Mouse (Mus musculus): Measurements from ENCODE around the gene Dock4.

Dock4 gene

GRCm38 (mm10) chr12:40511643-40512369, 66.1 kb downstream of the Dock4 start:
- no peak for DNase-seq (ENCODE audit: low read depth)

- no peak for DNase-seq (ENCODE audit: low read depth)
Measured at GRCm38 (mm10) chr12:40512370-40512693, 66.6 kb downstream of the Dock4 start.

- DNase-seq (ENCODE audit: low read depth): no peak
Measured at GRCm38 (mm10) chr12:40512994-40513393, 67.2 kb downstream of the Dock4 start.

GRCm38 (mm10) chr12:40514021-40514420, 68.3 kb downstream of the Dock4 start:
- DNase-seq (ENCODE audit: low read depth): no peak

GRCm38 (mm10) chr12:40522468-40522867, 76.7 kb downstream of the Dock4 start:
- DNase-seq (ENCODE audit: low read depth): no peak

- no peak for DNase-seq (ENCODE audit: low read depth)
Measured at GRCm38 (mm10) chr12:40523020-40523419, 77.3 kb downstream of the Dock4 start.

DNA sequence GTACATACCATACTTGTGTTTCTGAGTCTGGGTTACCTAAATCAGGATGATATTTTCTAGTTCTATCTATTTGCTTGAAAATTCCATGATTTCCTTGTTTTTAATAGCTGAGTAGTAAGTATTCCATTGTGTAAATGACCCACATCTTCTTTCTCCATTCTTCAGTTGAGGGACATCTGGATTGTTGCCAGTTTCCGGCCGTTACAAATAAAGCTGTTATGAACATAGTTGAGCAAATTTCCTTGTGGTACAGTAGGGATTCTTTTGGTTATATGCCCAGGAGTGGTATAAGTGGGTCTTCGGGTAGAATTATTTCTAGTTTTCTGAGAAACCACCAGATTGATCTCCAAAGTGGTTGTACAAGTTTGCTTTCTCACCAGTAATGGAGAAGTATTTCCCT, 79.3 kb downstream of the Dock4 start:
- no peak for DNase-seq (ENCODE audit: low read depth)

- DNase-seq (ENCODE audit: low read depth): peak; percentile 54
Measured at GRCm38 (mm10) chr12:40535655-40536618, 90.2 kb downstream of the Dock4 start.

- no peak for DNase-seq (ENCODE audit: low read depth)
Measured at GRCm38 (mm10) chr12:40537826-40538225, 92.1 kb downstream of the Dock4 start.

- DNase-seq (ENCODE audit: low read depth): no peak
Measured at GRCm38 (mm10) chr12:40538318-40538717, 92.6 kb downstream of the Dock4 start.

DNA sequence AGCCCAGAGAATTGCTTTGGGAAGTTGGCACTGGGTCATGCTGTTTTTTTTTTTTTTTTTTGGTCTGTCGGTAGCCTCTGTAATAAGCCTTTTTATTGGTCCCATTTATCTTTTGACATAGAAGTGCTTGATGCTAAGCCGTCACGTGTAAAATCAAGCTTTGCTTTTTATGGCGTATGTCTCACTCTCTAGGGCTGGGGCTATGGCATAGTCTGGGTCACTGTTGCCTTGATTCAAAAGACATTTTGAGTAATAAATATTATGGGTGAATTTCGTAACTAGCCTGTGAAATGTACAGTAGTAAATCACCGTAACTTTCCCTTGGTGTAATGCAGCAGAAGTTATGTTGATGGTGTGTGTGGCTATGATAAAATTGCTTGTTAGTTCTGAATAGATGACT, 93.0 kb downstream of the Dock4 start:
- DNase-seq (ENCODE audit: low read depth): no peak

DNA sequence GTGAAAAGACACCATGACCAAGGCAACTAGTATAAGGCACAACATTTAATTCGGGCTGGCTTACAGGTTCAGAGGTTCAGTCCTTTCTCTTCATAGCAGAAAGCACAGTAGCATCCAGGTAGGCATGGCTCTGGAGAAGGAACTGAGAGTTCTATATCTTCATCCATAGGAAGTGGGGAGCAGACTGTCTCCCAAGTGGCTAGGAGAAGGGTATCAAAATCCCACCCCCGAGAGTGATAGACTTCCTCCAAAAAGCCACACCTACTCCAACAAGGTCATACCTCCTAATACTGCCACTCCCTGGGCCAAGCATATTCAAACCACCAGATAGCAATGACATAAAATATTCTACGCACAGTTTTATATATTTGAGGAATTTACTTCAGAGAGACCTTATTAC, 98.5 kb downstream of the Dock4 start:
- no peak for DNase-seq (ENCODE audit: low read depth)

- no peak for DNase-seq (ENCODE audit: low read depth)
Measured at GRCm38 (mm10) chr12:40546827-40547226, 101.1 kb downstream of the Dock4 start.

GRCm38 (mm10) chr12:40551317-40551716, 105.6 kb downstream of the Dock4 start:
- DNase-seq (ENCODE audit: low read depth): no peak

DNA sequence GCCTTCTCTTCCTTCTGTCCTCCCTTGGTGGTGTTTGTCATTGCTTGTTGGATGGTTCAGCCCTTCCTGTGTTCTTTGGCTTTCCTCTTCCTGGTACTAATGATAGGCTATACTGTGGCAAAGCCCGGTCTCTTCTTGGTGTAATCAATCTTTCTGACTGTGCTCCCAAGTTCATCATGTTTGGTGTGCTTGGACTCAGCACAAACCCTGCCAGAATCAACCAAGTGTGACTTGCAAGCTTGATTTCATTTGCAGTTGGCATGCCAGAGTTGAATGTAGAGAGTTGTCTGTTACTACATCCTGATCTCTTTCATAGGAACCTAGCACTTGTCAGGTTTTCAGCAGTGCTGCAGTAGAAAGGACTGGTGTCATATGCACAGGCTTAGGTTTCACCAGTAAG, 106.4 kb downstream of the Dock4 start:
- DNase-seq (ENCODE audit: low read depth): no peak

DNA sequence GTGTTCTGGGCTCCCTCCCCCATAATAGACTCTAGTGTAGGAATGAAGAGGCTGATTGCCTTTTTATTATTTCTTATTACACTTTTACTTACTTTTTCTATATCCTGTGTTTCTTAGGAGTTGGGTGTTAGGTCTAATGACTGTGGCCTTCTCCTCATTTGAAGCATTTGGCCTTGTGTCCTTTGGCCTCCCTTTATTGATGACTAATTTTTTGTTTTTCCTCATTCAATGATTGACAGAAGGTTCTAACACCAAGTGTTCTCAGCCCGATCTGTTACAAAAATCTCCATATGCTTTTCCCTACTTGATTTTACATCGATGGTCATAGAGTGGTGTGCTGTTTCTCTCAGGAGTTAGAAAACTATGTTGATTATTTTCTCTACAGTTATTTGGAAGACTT, 108.2 kb downstream of the Dock4 start:
- DNase-seq (ENCODE audit: low read depth): no peak

GRCm38 (mm10) chr12:40554941-40555511, 109.3 kb downstream of the Dock4 start:
- no peak for DNase-seq (ENCODE audit: low read depth)

DNA sequence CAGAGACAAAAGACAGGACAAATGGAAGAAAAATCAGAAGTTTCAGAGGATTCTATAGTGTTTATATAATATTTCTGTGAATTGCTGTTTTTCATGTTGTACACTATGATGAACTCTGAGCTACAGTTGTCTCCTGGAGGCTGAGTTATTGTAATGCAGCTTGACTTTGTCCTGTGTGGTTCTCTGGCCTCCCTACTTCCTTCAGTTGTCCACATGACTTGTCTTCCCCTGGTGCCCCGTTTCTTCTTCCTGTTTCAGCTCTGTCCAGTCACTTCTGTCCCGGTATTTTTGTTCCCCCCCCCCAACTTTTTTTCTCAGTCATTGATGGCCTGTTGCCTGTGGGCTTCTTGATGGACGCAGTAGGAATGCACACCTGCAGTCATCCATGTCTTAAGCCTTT, 112.8 kb downstream of the Dock4 start:
- no peak for DNase-seq (ENCODE audit: low read depth)

GRCm38 (mm10) chr12:40559103-40559502, 113.4 kb downstream of the Dock4 start:
- DNase-seq (ENCODE audit: low read depth): peak; percentile 56

GRCm38 (mm10) chr12:40563703-40564102, 118.0 kb downstream of the Dock4 start:
- no peak for DNase-seq (ENCODE audit: low read depth)

DNA sequence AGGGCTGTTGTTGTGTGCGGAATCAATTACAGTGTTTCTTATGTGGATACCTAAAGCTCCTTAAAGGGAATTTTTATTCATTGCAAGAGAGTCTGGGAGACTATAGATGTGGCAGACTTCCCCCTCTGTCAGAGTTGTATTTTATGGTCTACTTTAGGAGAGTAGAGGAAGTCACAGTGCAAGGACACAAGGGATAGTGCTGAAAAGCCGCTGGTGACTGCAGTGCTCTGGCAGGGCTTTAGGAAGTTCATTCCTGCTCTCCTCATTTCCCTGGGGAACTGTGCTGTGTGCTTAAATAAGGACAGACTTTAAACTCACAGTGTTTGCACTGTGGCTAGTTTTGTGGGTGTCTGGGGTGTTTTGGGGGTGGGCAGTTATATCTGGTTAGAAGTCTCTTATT, 118.5 kb downstream of the Dock4 start:
- DNase-seq (ENCODE audit: low read depth): no peak

DNA sequence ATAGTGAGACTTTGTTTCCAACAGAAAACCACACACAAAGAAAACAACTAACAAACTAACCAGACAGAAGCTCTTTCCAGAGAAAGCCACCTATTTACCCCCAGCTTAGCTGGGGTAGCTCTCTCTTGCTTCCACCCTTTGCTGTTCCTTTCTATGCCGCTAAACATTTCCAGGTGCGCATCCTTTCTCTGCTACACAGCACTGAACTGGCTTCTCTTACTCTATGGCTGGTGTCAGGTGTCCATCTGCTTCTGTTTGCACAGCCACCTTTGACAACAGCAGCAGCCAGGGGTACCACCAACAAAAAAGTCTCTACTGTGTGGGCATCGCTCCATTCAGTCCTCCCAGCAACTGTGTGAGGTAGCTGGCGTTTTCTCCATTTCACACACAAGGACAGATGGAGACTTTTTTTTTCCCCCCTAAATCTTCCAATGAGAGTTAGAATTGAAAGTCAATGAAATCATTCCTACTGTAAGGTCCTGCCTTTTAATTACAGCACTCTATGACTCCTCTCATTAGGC, 122.7 kb downstream of the Dock4 start:
- no peak for DNase-seq (ENCODE audit: low read depth)

All from fibroblast of lung, adult 2 months (primary cell).